Mouse (Mus musculus) heart, adult 2 months (tissue): ENCODE data around the gene Gpatch4. TPM values are rescaled to one million over a fixed set of nuclear protein-coding genes. Genes with fewer than 3 reads are reported as not detected.

ENCODE experiments used
- DNase-seq, 2 experiments: peaks; one replicate each; pipeline ENCODE4 v3.0.0; 2021
- H3K27ac ChIP-seq: fragments of 200-600 bp; 2 replicates; pipeline ENCODE4 v1.8.1; 2022
- H3K27me3 ChIP-seq: fragments of 200-500 bp; 2 replicates; pipeline ENCODE4 v1.6.1; 2012; ENCODE audit warnings: mild to moderate bottlenecking, low read length, inconsistent platforms, mixed read lengths; ENCODE audit not compliant: control insufficient read depth, insufficient read depth
- H3K36me3 ChIP-seq: fragments of 200-500 bp; 2 replicates; pipeline ENCODE4 v1.6.1; 2012; ENCODE audit warnings: low read length, inconsistent platforms; ENCODE audit not compliant: control insufficient read depth, insufficient read depth
- H3K4me1 ChIP-seq: fragments of 200-500 bp; 2 replicates; pipeline ENCODE4 v1.6.1; 2011; ENCODE audit warnings: low read length; ENCODE audit not compliant: control insufficient read depth, insufficient read depth
- H3K4me3 ChIP-seq: fragments of 200-600 bp; 2 replicates; pipeline ENCODE4 v1.8.1; 2022
- H3K79me2 ChIP-seq: fragments of 200-500 bp; replicated peaks from 2 replicates; pipeline ENCODE4 v1.6.1; 2012; ENCODE audit warnings: mild to moderate bottlenecking, inconsistent platforms, low read length, moderate library complexity, mixed read lengths; ENCODE audit not compliant: control insufficient read depth, insufficient read depth
- H3K9ac ChIP-seq: fragments of 200-500 bp; 2 replicates; pipeline ENCODE4 v1.6.1; 2012; ENCODE audit warnings: low read depth, mild to moderate bottlenecking, control low read depth, inconsistent platforms, low read length, mixed read lengths
- CTCF ChIP-seq: fragments of 200-600 bp; IDR thresholded peaks from 2 replicates; pipeline ENCODE4 v1.8.1; 2022; ENCODE audit warnings: antibody characterized with exemption, mild to moderate bottlenecking, moderate library complexity
- EP300 ChIP-seq: fragments of 200-500 bp; IDR thresholded peaks from 2 replicates; pipeline ENCODE4 v1.6.1; 2011; ENCODE audit warnings: low read depth, low read length, control low read depth; ENCODE audit not compliant: insufficient read depth
- POLR2A ChIP-seq: fragments of 200-500 bp; IDR thresholded peaks from 2 replicates; pipeline ENCODE4 v1.6.1; 2011; ENCODE audit warnings: mild to moderate bottlenecking, low read depth, low read length, control low read depth; ENCODE audit not compliant: insufficient read depth
- WGBS: fragments of 180-500 bp; shearing (Covaris S2); methylation state at CpG from one replicate; pipeline ENCODE4 v1.1.7; 2018; 5-methylcytosine and 5-hydroxymethylcytosine counted together
- intact Hi-C: fragments of 180-260 bp; cut with DNase I; formaldehyde crosslinking; loops from one replicate; pipeline ENCODE4 v1.15.1; 2025
- polyA plus RNA-seq: library from polyadenylated mRNA; depleted of rRNA; stranded (reverse); fragments of >200 nt; gene quantifications from 2 replicates; pipeline ENCODE4 v1.2.3, GENCODE M21; 2012
- total RNA-seq, 2 experiments: library from RNA; stranded (reverse); gene quantifications; 2 replicates each; pipeline ENCODE4 v1.2.3; 2021

Gene Gpatch4
- total and polyA plus RNA-seq, 3 experiments: 4.3 to 9.9 (median 9.5) TPM

- 94% methylated on average over 6 of the region's 6 CpGs for WGBS
- Histone ChIP-seq H3K27ac (no peak overlapping the region), H3K4me3 (no peak overlapping the region), H3K27me3 (no peaks in the 10 kb centered on the region), H3K36me3 (no peaks in the 10 kb centered on the region), H3K9ac (no peak overlapping the region), H3K79me2 (peaks cover 4% of the 10 kb centered on the region; the same call in 1 of the 2 replicates), H3K4me1 (peaks cover 3% of the 10 kb centered on the region)
- TF ChIP-seq CTCF: no peak
- TF ChIP-seq POLR2A: no peak
- TF ChIP-seq EP300: no peak
- DNase-seq: no peak
- intact Hi-C loops: no loop called here
These were observed 14.1 kb downstream of the Gpatch4 start for GRCm38 (mm10) chr3:88057030-88057429.

DNA sequence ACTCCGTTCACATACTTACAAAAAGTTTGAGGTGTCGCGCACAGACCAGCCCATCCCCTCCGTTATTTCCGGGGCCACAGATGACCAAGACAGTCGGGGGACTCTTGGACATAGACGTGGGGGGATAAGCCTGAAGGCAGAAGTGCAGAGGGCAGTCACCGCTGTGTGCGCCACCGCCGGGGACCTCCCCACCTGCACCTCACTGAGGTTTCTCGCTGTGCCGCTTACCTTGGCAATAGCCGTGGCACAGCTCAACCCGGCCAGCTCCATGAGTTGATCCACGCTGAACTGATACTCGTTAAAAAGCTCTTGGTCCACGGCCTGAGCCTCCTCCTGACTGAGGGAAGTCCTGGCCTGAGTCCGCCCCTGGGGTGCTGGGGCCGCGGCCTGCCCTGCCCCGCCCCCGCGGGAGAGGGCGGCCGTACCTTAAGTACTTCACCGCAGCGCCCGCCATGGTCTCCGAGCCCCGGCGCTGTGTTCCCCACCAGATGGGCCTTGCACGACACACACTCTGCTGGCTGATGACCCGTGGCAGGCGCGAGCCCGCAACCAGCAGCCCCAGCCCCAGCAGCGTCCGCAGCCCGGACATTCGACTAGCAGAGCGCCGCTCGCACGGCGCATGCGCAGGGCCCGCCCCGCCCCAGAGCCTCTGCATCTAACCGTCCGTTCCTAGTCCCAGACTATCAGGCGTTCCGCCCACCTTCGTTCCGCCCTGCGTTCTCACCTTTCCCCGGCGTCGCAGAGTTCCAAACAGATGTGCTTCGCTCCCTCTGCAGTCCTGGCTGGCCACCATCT, 15.2 kb downstream of the Gpatch4 start, which contains the start of gene Naxe:
Gene Naxe (minus strand): TSS at position 594 of the 795 bp plus-strand sequence.
- intact Hi-C loops: loop anchor here (1.0 kb wide), 1 partner anchor 15 kb away; the partner anchor contains the start of gene Gpatch4
- WGBS: under 1% methylated on average over 60 of the region's 60 CpGs
- TF ChIP-seq CTCF (no peak), POLR2A (peak; percentile 76), EP300 (0 out of 2 replicates have a peak, but pooled peaks have one; percentile 8)

GRCm38 (mm10) chr3:88068386-88068785, 25.5 kb downstream of the Gpatch4 start:
- H3K4me1 ChIP-seq: no peaks in the 10 kb centered on the region
- no peak overlapping the region for H3K4me3 ChIP-seq
- TF ChIP-seq CTCF (no peak), EP300 (no peak), POLR2A (no peak)
- H3K79me2 ChIP-seq: no peaks in the 10 kb centered on the region
- intact Hi-C loops: no loop called here
- no peak overlapping the region for H3K9ac ChIP-seq
- H3K27ac ChIP-seq: no peak overlapping the region
- WGBS: 28% methylated on average over 2 of the region's 2 CpGs
- H3K27me3 ChIP-seq: no peaks in the 10 kb centered on the region
- H3K36me3 ChIP-seq: no peaks in the 10 kb centered on the region
- DNase-seq: no peak

More for the DNA sequence above, 15.2 kb downstream of the Gpatch4 start, which contains the start of gene Naxe:
- Histone ChIP-seq H3K27me3 (no peaks in the 10 kb centered on the region), H3K27ac (peak within 1 kb of the TSS; percentile 73), H3K4me3 (peak within 1 kb of the TSS; percentile 96), H3K9ac (peak within 1 kb of the TSS; percentile 95), H3K36me3 (no peaks in the 10 kb centered on the region), H3K4me1 (peaks cover 3% of the 10 kb centered on the region), H3K79me2 (peaks cover 4% of the 10 kb centered on the region; the same call in 1 of the 2 replicates)
- DNase-seq: peak; percentile 89 to 91

DNA sequence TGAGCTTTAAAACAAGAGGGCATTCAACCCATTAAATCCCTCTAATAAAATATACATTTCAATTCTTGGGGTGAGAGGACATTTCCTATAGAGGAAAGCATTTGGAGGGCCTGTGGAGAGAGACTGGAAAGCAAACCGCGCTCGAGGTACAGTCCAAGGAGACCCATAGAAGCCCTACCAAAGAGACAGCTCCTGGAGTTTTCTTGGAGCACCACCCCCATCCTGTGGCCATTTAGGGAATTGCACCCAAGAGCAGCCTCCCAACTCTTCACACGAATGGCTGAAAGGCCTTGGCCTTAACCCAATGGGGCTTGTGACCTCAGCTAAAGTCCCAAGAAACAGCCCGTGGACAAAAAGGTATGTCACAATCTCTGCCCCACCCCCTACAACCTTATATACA, 28.9 kb downstream of the Gpatch4 start:
- no peaks in the 10 kb centered on the region for H3K4me1 ChIP-seq
- H3K79me2 ChIP-seq: no peaks in the 10 kb centered on the region
- DNase-seq: peak; percentile 81 to 90
- intact Hi-C loops: loop anchor here (1.0 to 5.0 kb wide), 4 partner anchors 44 to 137 kb away; partner anchors contain the start of gene Hapln2
- no peaks in the 10 kb centered on the region for H3K36me3 ChIP-seq
- peak; percentile 89 for TF ChIP-seq EP300
- peak; percentile 94 for TF ChIP-seq CTCF
- TF ChIP-seq POLR2A: no peak
- WGBS: 3% methylated on average over 5 of the region's 5 CpGs
- no peak overlapping the region for H3K9ac ChIP-seq
- no peaks in the 10 kb centered on the region for H3K27me3 ChIP-seq
- H3K4me3 ChIP-seq: no peak overlapping the region
- no peak overlapping the region for H3K27ac ChIP-seq

- Histone ChIP-seq H3K4me1 (no peaks in the 10 kb centered on the region), H3K4me3 (no peak overlapping the region), H3K79me2 (no peaks in the 10 kb centered on the region), H3K36me3 (no peaks in the 10 kb centered on the region), H3K9ac (no peak overlapping the region), H3K27me3 (no peaks in the 10 kb centered on the region), H3K27ac (no peak overlapping the region)
- intact Hi-C loops: loop anchor here (5.0 kb wide), 1 partner anchor 46 kb away; the partner anchor contains the start of gene Hapln2
- TF ChIP-seq CTCF: no peak
- TF ChIP-seq EP300: no peak
- TF ChIP-seq POLR2A: no peak
- WGBS: 50% methylated on average over 2 of the region's 2 CpGs
- DNase-seq: no peak
These were observed 30.7 kb downstream of the Gpatch4 start for GRCm38 (mm10) chr3:88073631-88074030.

- Histone ChIP-seq H3K27ac (no peak overlapping the region), H3K36me3 (no peaks in the 10 kb centered on the region), H3K79me2 (no peaks in the 10 kb centered on the region), H3K27me3 (no peaks in the 10 kb centered on the region), H3K9ac (no peak overlapping the region), H3K4me1 (no peaks in the 10 kb centered on the region), H3K4me3 (no peak overlapping the region)
- WGBS: 65% methylated on average over 2 of the region's 2 CpGs
- no peak for TF ChIP-seq POLR2A
- no peak for TF ChIP-seq EP300
- no peak for TF ChIP-seq CTCF
- intact Hi-C loops: loop anchor here (5.0 kb wide), 1 partner anchor 47 kb away; the partner anchor contains the start of gene Hapln2
- no peak for DNase-seq
These were observed 31.4 kb downstream of the Gpatch4 start for GRCm38 (mm10) chr3:88074351-88074750.
